Mouse (Mus musculus) intestine, embryonic 16.5 days (tissue): ENCODE measurements around the gene Ccdc12. TPM values are rescaled to one million over a fixed set of nuclear protein-coding genes. Genes with fewer than 3 reads are reported as not detected.

Source experiments
- ATAC-seq: fragments of 200-750 bp; cut with Nextera tagmentation; 2 replicates; pipeline ENCODE4 v1.8.0; 2017; ENCODE audit warnings: moderate TSS enrichment, moderate library complexity
- H3K27ac ChIP-seq: fragments of 300-500 bp; sonication (generic); 2 replicates; pipeline ENCODE4 v1.5.1; 2014; ENCODE audit warnings: mild to moderate bottlenecking, low read length
- H3K27me3 ChIP-seq: fragments of 300-500 bp; sonication (generic); replicated peaks from 2 replicates; pipeline ENCODE4 v1.6.1; 2014; ENCODE audit warnings: low read length, control low read depth, mixed read lengths; ENCODE audit not compliant: control insufficient read depth, insufficient read depth
- H3K36me3 ChIP-seq: fragments of 300-500 bp; sonication (generic); 2 replicates; pipeline ENCODE4 v1.6.1; 2014; ENCODE audit warnings: low read length, control low read depth; ENCODE audit not compliant: control insufficient read depth, insufficient read depth
- H3K4me1 ChIP-seq: fragments of 300-500 bp; sonication (generic); 2 replicates; pipeline ENCODE4 v1.6.1; 2014; ENCODE audit warnings: low read length, control low read depth, mixed read lengths; ENCODE audit not compliant: control insufficient read depth, insufficient read depth
- H3K4me2 ChIP-seq: fragments of 300-500 bp; sonication (generic); 2 replicates; pipeline ENCODE4 v1.6.1; 2014; ENCODE audit warnings: low read depth, low read length, control low read depth
- H3K4me3 ChIP-seq: fragments of 300-500 bp; sonication (generic); 2 replicates; pipeline ENCODE4 v1.5.1; 2014; ENCODE audit warnings: mild to moderate bottlenecking, low read length
- H3K9ac ChIP-seq: fragments of 300-500 bp; sonication (generic); 2 replicates; pipeline ENCODE4 v1.6.1; 2014; ENCODE audit warnings: low read depth, low read length
- H3K9me3 ChIP-seq: fragments of 300-500 bp; sonication (generic); 2 replicates; pipeline ENCODE4 v1.6.1; 2016; ENCODE audit warnings: low read length, control low read depth; ENCODE audit not compliant: control insufficient read depth
- WGBS: fragments of 180-500 bp; shearing (Covaris S2); extraction: QIAGEN DNeasy Blood & Tissue Kit; methylation state at CpG from one replicate; pipeline ENCODE4 v1.1.7; 2014; 5-methylcytosine and 5-hydroxymethylcytosine counted together
- polyA plus RNA-seq: library from polyadenylated mRNA; unstranded; fragments of >200 nt; fragmentation: Nextera tagmentation; extraction: Ambion mirVana; gene quantifications from 2 replicates; pipeline ENCODE4 v1.2.1, GENCODE M21; 2015

Ccdc12 gene
- polyA plus RNA-seq, 1 experiment from 2014 or later = 188 TPM

GRCm38 (mm10) chr9:110745752-110746151 lies 89.4 kb downstream of the Ccdc12 start:
- Histone ChIP-seq H3K4me1 (peaks cover 12% of the 10 kb centered on the region; the same call in 1 of the 2 replicates), H3K4me2 (no peak overlapping the region), H3K4me3 (no peak overlapping the region), H3K27ac (no peak overlapping the region), H3K9ac (no peak overlapping the region), H3K9me3 (no peaks in the 10 kb centered on the region), H3K36me3 (no peaks in the 10 kb centered on the region), H3K27me3 (peaks cover 11% of the 10 kb centered on the region; the same call in 1 of the 2 replicates)
- 34% methylated on average over 5 of the region's 5 CpGs for WGBS
- no peak for ATAC-seq

GRCm38 (mm10) chr9:110746238-110746637 lies 89.9 kb downstream of the Ccdc12 start:
- ATAC-seq = no peak
- H3K4me1 ChIP-seq = peaks cover 12% of the 10 kb centered on the region; the same call in 1 of the 2 replicates
- H3K36me3 ChIP-seq = no peaks in the 10 kb centered on the region
- H3K27ac ChIP-seq = no peak overlapping the region
- H3K4me3 ChIP-seq = no peak overlapping the region
- H3K27me3 ChIP-seq = peaks cover 11% of the 10 kb centered on the region; the same call in 1 of the 2 replicates
- no peak overlapping the region for H3K4me2 ChIP-seq
- WGBS = 43% methylated on average over 5 of the region's 5 CpGs
- no peaks in the 10 kb centered on the region for H3K9me3 ChIP-seq
- no peak overlapping the region for H3K9ac ChIP-seq

- ATAC-seq = no peak
- H3K4me2 ChIP-seq = no peak within 1 kb of the TSS
- peaks cover 9% of the 10 kb centered on the region; the same call in 1 of the 2 replicates for H3K4me1 ChIP-seq
- H3K36me3 ChIP-seq = no peaks in the 10 kb centered on the region
- no peaks in the 10 kb centered on the region for H3K9me3 ChIP-seq
- H3K4me3 ChIP-seq = no peak within 1 kb of the TSS
- H3K27me3 ChIP-seq = peaks cover 7% of the 10 kb centered on the region; the same call in 1 of the 2 replicates
- no peak within 1 kb of the TSS for H3K9ac ChIP-seq
- no peak within 1 kb of the TSS for H3K27ac ChIP-seq
- 50% methylated on average over 7 of the region's 7 CpGs for WGBS
Measured at GRCm38 (mm10) chr9:110746961-110747360, 90.7 kb downstream of the Ccdc12 start, which contains the start of gene Pth1r. Gene Pth1r (minus strand): TSS chr9:110747145.

- no peak overlapping the region for H3K4me2 ChIP-seq
- H3K9me3 ChIP-seq = no peaks in the 10 kb centered on the region
- no peak overlapping the region for H3K27ac ChIP-seq
- H3K27me3 ChIP-seq = 0 out of 2 replicates have a peak, but pooled peaks cover 5% of the 10 kb centered on the region
- 67% methylated on average over 2 of the region's 2 CpGs for WGBS
- ATAC-seq = no peak
- no peak overlapping the region for H3K4me3 ChIP-seq
- no peak overlapping the region for H3K9ac ChIP-seq
- peaks cover 7% of the 10 kb centered on the region; the same call in 1 of the 2 replicates for H3K4me1 ChIP-seq
- H3K36me3 ChIP-seq = no peaks in the 10 kb centered on the region
Measured at GRCm38 (mm10) chr9:110748451-110748850, 92.1 kb downstream of the Ccdc12 start.

- H3K9ac ChIP-seq = no peak overlapping the region
Measured at GRCm38 (mm10) chr9:110750404-110751187, 94.3 kb downstream of the Ccdc12 start.

GRCm38 (mm10) chr9:110751412-110751811 lies 95.1 kb downstream of the Ccdc12 start:
- H3K9ac ChIP-seq = no peak overlapping the region
- no peak overlapping the region for H3K4me2 ChIP-seq
- H3K4me3 ChIP-seq = no peak overlapping the region
- H3K9me3 ChIP-seq = no peaks in the 10 kb centered on the region
- H3K27ac ChIP-seq = 0 out of 2 replicates have a peak overlapping the region, but pooled peaks have one; percentile 13
- no peaks in the 10 kb centered on the region for H3K36me3 ChIP-seq
- no peak for ATAC-seq
- no peaks in the 10 kb centered on the region for H3K27me3 ChIP-seq
- 66% methylated on average over 5 of the region's 5 CpGs for WGBS
- H3K4me1 ChIP-seq = 0 out of 2 replicates have a peak, but pooled peaks cover 2% of the 10 kb centered on the region

More at GRCm38 (mm10) chr9:110750404-110751187, 94.3 kb downstream of the Ccdc12 start:
- H3K9me3 ChIP-seq = no peaks in the 10 kb centered on the region
- no peaks in the 10 kb centered on the region for H3K27me3 ChIP-seq
- H3K36me3 ChIP-seq = no peaks in the 10 kb centered on the region
- no peak overlapping the region for H3K4me2 ChIP-seq
- ATAC-seq = no peak
- no peak overlapping the region for H3K27ac ChIP-seq
- H3K4me1 ChIP-seq = 0 out of 2 replicates have a peak, but pooled peaks cover 2% of the 10 kb centered on the region
- H3K4me3 ChIP-seq = no peak overlapping the region
- WGBS = 26% methylated on average over 14 of the region's 14 CpGs

- Histone ChIP-seq H3K4me2 (no peak overlapping the region), H3K36me3 (no peaks in the 10 kb centered on the region), H3K27ac (no peak overlapping the region), H3K27me3 (no peaks in the 10 kb centered on the region), H3K4me1 (no peaks in the 10 kb centered on the region), H3K4me3 (no peak overlapping the region), H3K9me3 (no peaks in the 10 kb centered on the region), H3K9ac (no peak overlapping the region)
- WGBS = 71% methylated on average over 4 of the region's 4 CpGs
- no peak for ATAC-seq
Measured at GRCm38 (mm10) chr9:110752917-110753435, 96.7 kb downstream of the Ccdc12 start.

- ATAC-seq = no peak
- Histone ChIP-seq H3K4me2 (no peak overlapping the region), H3K4me1 (no peaks in the 10 kb centered on the region), H3K36me3 (no peaks in the 10 kb centered on the region), H3K4me3 (no peak overlapping the region), H3K27ac (no peak overlapping the region), H3K9me3 (no peaks in the 10 kb centered on the region), H3K9ac (no peak overlapping the region), H3K27me3 (no peaks in the 10 kb centered on the region)
- WGBS = 82% methylated on average over 4 of the region's 4 CpGs
Measured at GRCm38 (mm10) chr9:110753773-110754172, 97.5 kb downstream of the Ccdc12 start.

GRCm38 (mm10) chr9:110757816-110758215 lies 101.5 kb downstream of the Ccdc12 start:
- H3K27ac ChIP-seq = no peak overlapping the region
- no peaks in the 10 kb centered on the region for H3K36me3 ChIP-seq
- H3K9me3 ChIP-seq = no peaks in the 10 kb centered on the region
- 86% methylated on average over 5 of the region's 5 CpGs for WGBS
- H3K4me2 ChIP-seq = no peak overlapping the region
- peaks cover 2% of the 10 kb centered on the region; the same call in 1 of the 2 replicates for H3K4me1 ChIP-seq
- no peak overlapping the region for H3K9ac ChIP-seq
- ATAC-seq = no peak
- H3K27me3 ChIP-seq = no peaks in the 10 kb centered on the region
- H3K4me3 ChIP-seq = no peak overlapping the region
